ENCODE assay signal across 8 mouse cellular contexts in genomic region chr7:43490182-43490584, GRCm38 (mm10). TPM values are rescaled to one million over a fixed set of nuclear protein-coding genes. Genes with fewer than 3 reads are reported as not detected.
DNase-seq lines count a peak whose midpoint lies in the region; ATAC-seq and TF ChIP-seq lines count a peak whose summit lies in the region.

No protein-coding gene starts in this region.

- H3K36me3 ChIP-seq in ES-E14 (ENCODE audit: control insufficient read depth, insufficient read depth, low read length, poor library complexity, severe bottlenecking) = no peaks in the 10 kb centered on the region
- H3K36me3 ChIP-seq in embryonic facial prominence, embryonic 12.5 days = no peaks in the 10 kb centered on the region
- H3K36me3 ChIP-seq in heart, embryonic 12.5 days = no peaks in the 10 kb centered on the region
- no peaks in the 10 kb centered on the region for H3K36me3 ChIP-seq in midbrain, embryonic 14.5 days (ENCODE audit: control insufficient read depth, insufficient read depth, low read length)

- H3K27me3 ChIP-seq in embryonic facial prominence, embryonic 12.5 days = peaks cover 7% of the 10 kb centered on the region; the same call in 1 of the 2 replicates
- peaks cover 74% of the 10 kb centered on the region for H3K27me3 ChIP-seq in heart, embryonic 12.5 days (replicated peaks)
- H3K27me3 ChIP-seq in midbrain, embryonic 14.5 days (ENCODE audit: control insufficient read depth, insufficient read depth, low read length) = no peaks in the 10 kb centered on the region

- DNase-seq in ES-E14 (ENCODE audit: low read depth, low spot score) = no peak
- peak; percentile 63 for DNase-seq in adrenal gland, postnatal 10 days
- peak; percentile 78 to 83 for DNase-seq in layer of hippocampus, postnatal 10 days (ENCODE audit: low spot score in 2 of 2)
- peak; percentile 92 for DNase-seq in midbrain, embryonic 14.5 days
- peak; percentile 39 for DNase-seq in yolk sac, embryonic 10.5 days (ENCODE audit: low spot score)

- H3K27ac ChIP-seq in ES-E14 (ENCODE audit: insufficient read depth, low read depth, low read length, poor library complexity, severe bottlenecking) = no peak overlapping the region
- H3K27ac ChIP-seq in embryonic facial prominence, embryonic 12.5 days = no peak overlapping the region
- no peak overlapping the region for H3K27ac ChIP-seq in heart, embryonic 12.5 days (ENCODE audit: poor library complexity, severe bottlenecking)
- H3K27ac ChIP-seq in midbrain, embryonic 14.5 days (replicated peaks; ENCODE audit: low read depth, low read length) = peak overlapping the region; percentile 93

- peak; percentile 78 for ATAC-seq in embryonic facial prominence, embryonic 12.5 days (ENCODE audit: insufficient number of reproducible peaks, insufficient read depth, low FRiP score, low TSS enrichment)
- ATAC-seq in heart, embryonic 12.5 days (ENCODE audit: insufficient number of reproducible peaks, low FRiP score) = peak; percentile 46
- peak; percentile 89 for ATAC-seq in midbrain, embryonic 14.5 days (ENCODE audit: low FRiP score, low TSS enrichment)
- no peak for ATAC-seq in granulocyte monocyte progenitor cell, adult 5-6 weeks (replicated peaks; ENCODE audit: poor library complexity, severe bottlenecking)

- peak overlapping the region; percentile 58 for H3K4me2 ChIP-seq in embryonic facial prominence, embryonic 12.5 days (replicated peaks)
- H3K4me2 ChIP-seq in heart, embryonic 12.5 days = peak overlapping the region; percentile 82
- peak overlapping the region; percentile 73 for H3K4me2 ChIP-seq in midbrain, embryonic 14.5 days (ENCODE audit: low read length)

- peaks cover 0 to 8% of the 10 kb centered on the region in 2 experiments; a peak in 1 of 4 replicates for H3K4me1 ChIP-seq in ES-E14 (ENCODE audit: control insufficient read depth in 2 of 2, insufficient read depth in 2 of 2, low read length in 2 of 2, poor library complexity in 1 of 2)
- 0 out of 2 replicates have a peak, but pooled peaks cover 14% of the 10 kb centered on the region for H3K4me1 ChIP-seq in embryonic facial prominence, embryonic 12.5 days
- peaks cover 10% of the 10 kb centered on the region; the same call in 1 of the 2 replicates for H3K4me1 ChIP-seq in heart, embryonic 12.5 days (replicated peaks)
- peaks cover 20% of the 10 kb centered on the region for H3K4me1 ChIP-seq in midbrain, embryonic 14.5 days (ENCODE audit: control insufficient read depth, insufficient read depth, low read length)

- 0% methylated on average over 11 of the region's 13 CpGs for WGBS in embryonic facial prominence, embryonic 12.5 days
- 2% methylated on average over 6 of the region's 13 CpGs for WGBS in heart, embryonic 12.5 days
- WGBS in midbrain, embryonic 14.5 days = 2% methylated on average over 11 of the region's 13 CpGs

- H3K9me3 ChIP-seq in ES-E14 (ENCODE audit: control insufficient read depth, insufficient read depth, low read depth, low read length) = no peaks in the 10 kb centered on the region
- no peaks in the 10 kb centered on the region for H3K9me3 ChIP-seq in embryonic facial prominence, embryonic 12.5 days
- no peaks in the 10 kb centered on the region; the same call in 1 of the 2 replicates for H3K9me3 ChIP-seq in heart, embryonic 12.5 days (replicated peaks)
- no peaks in the 10 kb centered on the region for H3K9me3 ChIP-seq in midbrain, embryonic 14.5 days (ENCODE audit: control insufficient read depth, low read length)

- no peak overlapping the region for H3K9ac ChIP-seq in ES-E14 (ENCODE audit: insufficient read depth, low read depth, low read length, poor library complexity, severe bottlenecking)
- peak overlapping the region; percentile 57 for H3K9ac ChIP-seq in embryonic facial prominence, embryonic 12.5 days
- peak overlapping the region; percentile 44; the same call in 1 of the 2 replicates for H3K9ac ChIP-seq in heart, embryonic 12.5 days
- H3K9ac ChIP-seq in midbrain, embryonic 14.5 days (replicated peaks; ENCODE audit: low read length) = peak overlapping the region; percentile 96

- in situ Hi-C loops in ES-E14 (cut with MboI; ENCODE audit: low sequenced_read_pairs in 2 of 2, unreplicated experiment in 2 of 2) = no loop called here

- peak overlapping the region; percentile 61 to 62 for H3K4me3 ChIP-seq in ES-E14 (ENCODE audit: insufficient read depth in 1 of 2, low read depth in 1 of 2, low read length in 2 of 2, poor library complexity in 1 of 2, severe bottlenecking in 1 of 2)
- H3K4me3 ChIP-seq in embryonic facial prominence, embryonic 12.5 days = peak overlapping the region; percentile 48
- peak overlapping the region; percentile 56 for H3K4me3 ChIP-seq in heart, embryonic 12.5 days
- peak overlapping the region; percentile 74 for H3K4me3 ChIP-seq in midbrain, embryonic 14.5 days (replicated peaks; ENCODE audit: low read depth, low read length)

TF ChIP-seq in ES-E14, 5 proteins besides CTCF, POLR2A, EP300 and RAD21:
- TF ChIP-seq CHD2 (IDR thresholded peaks at IDR 0.05; ENCODE audit: low read depth, low read length) (no peak), HCFC1 (IDR thresholded peaks at IDR 0.05; ENCODE audit: borderline replicate concordance, insufficient read depth, low read length) (no peak), ZNF384 (IDR thresholded peaks at IDR 0.05; ENCODE audit: low read depth, low read length) (no peak), MAFK (IDR thresholded peaks at IDR 0.05; ENCODE audit: insufficient read depth, low read depth, low read length) (no peak), ZC3H11A (IDR thresholded peaks at IDR 0.05; ENCODE audit: borderline replicate concordance, low read depth, low read length) (no peak)

RNA-seq across cellular contexts. Expression of gene Iglon5, which starts 0.3 kb away (rescaled TPM):
- 0.95 and 1.7 TPM in 2 replicates for total RNA-seq in ES-E14 (2012; rRNA removed)
- total RNA-seq in adrenal gland, postnatal 10 days (2021) = 1 to 10 TPM; 1.3 to 2.4 TPM
- 1.9 and 2.0 TPM in 2 replicates for polyA plus RNA-seq in embryonic facial prominence, embryonic 12.5 days (2016; fragmentation: Nextera tagmentation; extraction: Ambion mirVana)
- polyA plus RNA-seq in heart, embryonic 12.5 days (2016; fragmentation: Nextera tagmentation; extraction: Ambion mirVana) = 0.10 and 0.14 TPM in 2 replicates
- 10 to 100 TPM; 51.1 to 51.6 TPM for total RNA-seq in layer of hippocampus, postnatal 10 days (2021)
- 8.8 and 12.1 TPM in 2 replicates for polyA plus RNA-seq in midbrain, embryonic 14.5 days (2014; fragmentation: Nextera tagmentation; extraction: Ambion mirVana)
- not detected in 2 replicates for total RNA-seq in granulocyte monocyte progenitor cell, adult 5-6 weeks (2014; fragmentation: Nextera tagmentation)
- total RNA-seq in granulocyte monocyte progenitor cell, adult 5-6 weeks (2017) = not detected in 2 replicates

RNA-seq across cellular contexts. Expression of gene 4931406B18Rik, which starts 15.6 kb away (rescaled TPM):
- total RNA-seq in ES-E14 (2012; rRNA removed) = not detected in 2 replicates
- not detected for total RNA-seq in adrenal gland, postnatal 10 days (2021)
- polyA plus RNA-seq in embryonic facial prominence, embryonic 12.5 days (2016; fragmentation: Nextera tagmentation; extraction: Ambion mirVana) = not detected in 2 replicates
- polyA plus RNA-seq in heart, embryonic 12.5 days (2016; fragmentation: Nextera tagmentation; extraction: Ambion mirVana) = not detected in 2 replicates
- not detected for total RNA-seq in layer of hippocampus, postnatal 10 days (2021)
- not detected in 2 replicates for polyA plus RNA-seq in midbrain, embryonic 14.5 days (2014; fragmentation: Nextera tagmentation; extraction: Ambion mirVana)
- total RNA-seq in granulocyte monocyte progenitor cell, adult 5-6 weeks (2014; fragmentation: Nextera tagmentation) = not detected in 2 replicates
- total RNA-seq in granulocyte monocyte progenitor cell, adult 5-6 weeks (2017) = not detected in 2 replicates

RNA-seq across cellular contexts. Expression of gene Vsig10l, which starts 27.2 kb away (rescaled TPM):
- total RNA-seq in ES-E14 (2012; rRNA removed) = 2.9 and 3.6 TPM in 2 replicates
- total RNA-seq in adrenal gland, postnatal 10 days (2021) = 1 to 10 TPM; 4.7 to 5.4 TPM
- 5.2 and 6.7 TPM in 2 replicates for polyA plus RNA-seq in embryonic facial prominence, embryonic 12.5 days (2016; fragmentation: Nextera tagmentation; extraction: Ambion mirVana)
- 2.1 and 2.4 TPM in 2 replicates for polyA plus RNA-seq in heart, embryonic 12.5 days (2016; fragmentation: Nextera tagmentation; extraction: Ambion mirVana)
- 1 to 10 TPM; 3.6 to 5.5 TPM for total RNA-seq in layer of hippocampus, postnatal 10 days (2021)
- 8.0 and 12.5 TPM in 2 replicates for polyA plus RNA-seq in midbrain, embryonic 14.5 days (2014; fragmentation: Nextera tagmentation; extraction: Ambion mirVana)
- 5.9 and 10.4 TPM in 2 replicates for total RNA-seq in granulocyte monocyte progenitor cell, adult 5-6 weeks (2014; fragmentation: Nextera tagmentation)
- total RNA-seq in granulocyte monocyte progenitor cell, adult 5-6 weeks (2017) = 4.3 and 4.4 TPM in 2 replicates

RNA-seq across cellular contexts. Expression of gene Gm45233, which starts 46.3 kb away (rescaled TPM):
- not detected in 2 replicates for total RNA-seq in ES-E14 (2012; rRNA removed)
- 1 to 10 TPM in 1 of 2 experiments, under 1 TPM in 1; 0.69 to 1.1 TPM for total RNA-seq in adrenal gland, postnatal 10 days (2021)
- polyA plus RNA-seq in embryonic facial prominence, embryonic 12.5 days (2016; fragmentation: Nextera tagmentation; extraction: Ambion mirVana) = 0.38 and 0.90 TPM in 2 replicates
- 0.46 TPM in 1 of 2 replicates, not detected in the other for polyA plus RNA-seq in heart, embryonic 12.5 days (2016; fragmentation: Nextera tagmentation; extraction: Ambion mirVana)
- 1 to 10 TPM; 2.0 to 2.1 TPM for total RNA-seq in layer of hippocampus, postnatal 10 days (2021)
- polyA plus RNA-seq in midbrain, embryonic 14.5 days (2014; fragmentation: Nextera tagmentation; extraction: Ambion mirVana) = not detected in 2 replicates
- 0.43 TPM in 1 of 2 replicates, not detected in the other for total RNA-seq in granulocyte monocyte progenitor cell, adult 5-6 weeks (2014; fragmentation: Nextera tagmentation)
- total RNA-seq in granulocyte monocyte progenitor cell, adult 5-6 weeks (2017) = 5.7 TPM in 1 of 2 replicates, not detected in the other

RNA-seq across cellular contexts. Expression of gene Etfb, which starts 46.3 kb away (rescaled TPM):
- total RNA-seq in ES-E14 (2012; rRNA removed) = 126 and 134 TPM in 2 replicates
- 1,000 to 10,000 TPM; 1,536 to 1,703 TPM for total RNA-seq in adrenal gland, postnatal 10 days (2021)
- polyA plus RNA-seq in embryonic facial prominence, embryonic 12.5 days (2016; fragmentation: Nextera tagmentation; extraction: Ambion mirVana) = 237 and 240 TPM in 2 replicates
- 460 and 473 TPM in 2 replicates for polyA plus RNA-seq in heart, embryonic 12.5 days (2016; fragmentation: Nextera tagmentation; extraction: Ambion mirVana)
- total RNA-seq in layer of hippocampus, postnatal 10 days (2021) = 10 to 100 TPM; 61.8 to 68.0 TPM
- 101 and 120 TPM in 2 replicates for polyA plus RNA-seq in midbrain, embryonic 14.5 days (2014; fragmentation: Nextera tagmentation; extraction: Ambion mirVana)
- total RNA-seq in granulocyte monocyte progenitor cell, adult 5-6 weeks (2014; fragmentation: Nextera tagmentation) = 485 and 520 TPM in 2 replicates
- 676 and 828 TPM in 2 replicates for total RNA-seq in granulocyte monocyte progenitor cell, adult 5-6 weeks (2017)

Comparison
In these comparisons a context has a peak if more than half of its experiments do, and no peak if none do; other contexts are left out.
1. RNA of gene Iglon5, which starts 0.3 kb away (total RNA-seq): 51.1 to 51.6 TPM in layer of hippocampus, postnatal 10 days; 1.3 to 2.4 TPM in adrenal gland, postnatal 10 days, 0.95 to 1.7 TPM in ES-E14 and not detected in granulocyte monocyte progenitor cell, adult 5-6 weeks; every median in the first group is over 10 times any median in the second.
2. Peak in every context shown above with its lines, with median percentiles within 50 percentile points of each other: H3K4me3 ChIP-seq and H3K4me2 ChIP-seq.